Mouse (Mus musculus): ENCODE data around the gene Tbc1d22b. TPM values are rescaled to one million over a fixed set of nuclear protein-coding genes. Genes with fewer than 3 reads are reported as not detected.

Gene Tbc1d22b
- polyA plus RNA-seq, 1 experiment from 2014 or later, result 10.7 TPM

DNA sequence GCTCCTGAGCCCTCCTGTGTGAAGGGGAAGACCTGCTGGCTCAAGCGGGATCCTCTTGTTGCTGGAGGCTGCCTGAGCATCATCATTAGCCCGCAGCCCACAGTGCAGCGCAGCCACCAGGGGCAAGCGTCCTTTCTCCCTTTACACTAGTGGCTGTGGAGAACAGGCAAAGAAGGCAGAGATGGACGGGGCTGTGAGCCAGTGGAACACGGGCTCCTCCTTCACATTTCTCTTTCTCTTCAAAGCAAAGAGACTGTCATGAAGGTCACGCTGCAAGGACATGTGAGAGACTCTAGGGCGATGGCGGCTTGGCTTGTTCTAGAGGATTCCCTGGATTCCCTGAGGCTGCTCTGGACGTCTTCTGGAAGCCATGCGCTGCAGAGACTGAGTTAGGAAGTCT is 91.4 kb downstream of the Tbc1d22b start:
- DNase-seq (ENCODE audit: low spot score), result no peak

DNA sequence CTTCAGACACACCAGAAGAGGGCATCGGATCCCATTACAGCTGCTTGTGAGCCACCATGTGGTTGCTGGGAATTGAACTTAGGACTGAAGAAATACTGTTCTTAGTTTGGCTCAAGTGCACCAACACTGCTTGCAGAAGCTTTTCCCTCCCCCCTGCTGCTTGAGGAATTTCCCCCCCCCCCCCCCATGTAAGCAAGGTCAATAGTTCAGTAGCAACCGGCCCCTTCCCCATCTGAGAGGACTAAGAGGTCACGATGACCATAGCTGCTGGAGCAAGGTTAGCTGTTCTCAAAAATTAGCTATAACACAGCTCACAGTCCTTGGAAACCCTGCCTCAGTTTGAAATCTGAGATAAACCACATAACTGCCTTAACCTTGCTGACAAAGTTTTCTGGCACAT is 92.6 kb downstream of the Tbc1d22b start:
- DNase-seq (ENCODE audit: low spot score), result no peak

Small RNA genes lying within 50 kb of the gene (microRNA-seq; reads per million reads assigned to microRNA genes)
- not detected for gene Mir7667 (ENCODE audit: borderline number of aligned reads)

Other genes with a start within 250 kb of the Tbc1d22b start
- 3.7 and 4.4 TPM in 2 replicates for gene Pi16, start 232.1 kb upstream of the Tbc1d22b start, polyA plus RNA-seq (2015; fragmentation: Nextera tagmentation; extraction: Ambion mirVana)
- 144 and 154 TPM in 2 replicates for gene Mtch1, start 201.9 kb upstream of the Tbc1d22b start, polyA plus RNA-seq (2015; fragmentation: Nextera tagmentation; extraction: Ambion mirVana)
- gene Fgd2, start 188.9 kb upstream of the Tbc1d22b start, polyA plus RNA-seq (2015; fragmentation: Nextera tagmentation; extraction: Ambion mirVana), result 6.8 and 7.2 TPM in 2 replicates
- 78.6 and 81.4 TPM in 2 replicates for gene Pim1, start 59.0 kb upstream of the Tbc1d22b start, polyA plus RNA-seq (2015; fragmentation: Nextera tagmentation; extraction: Ambion mirVana)
- not detected in 2 replicates for gene Gm17657, start 147 bp upstream of the Tbc1d22b start, polyA plus RNA-seq (2015; fragmentation: Nextera tagmentation; extraction: Ambion mirVana)
- gene Tmem217, start 2.6 kb downstream of the Tbc1d22b start, polyA plus RNA-seq (2015; fragmentation: Nextera tagmentation; extraction: Ambion mirVana), result 0.62 and 1.2 TPM in 2 replicates
- 57.4 and 61.8 TPM in 2 replicates for gene Rnf8, start 65.0 kb downstream of the Tbc1d22b start, polyA plus RNA-seq (2015; fragmentation: Nextera tagmentation; extraction: Ambion mirVana)
- gene Gm28043, start 65.1 kb downstream of the Tbc1d22b start, polyA plus RNA-seq (2015; fragmentation: Nextera tagmentation; extraction: Ambion mirVana), result 2.0 and 3.0 TPM in 2 replicates
- gene Cmtr1, start 110.8 kb downstream of the Tbc1d22b start, polyA plus RNA-seq (2015; fragmentation: Nextera tagmentation; extraction: Ambion mirVana), result 131 and 136 TPM in 2 replicates
- 9.2 and 10.8 TPM in 2 replicates for gene Ccdc167, start 167.3 kb downstream of the Tbc1d22b start, polyA plus RNA-seq (2015; fragmentation: Nextera tagmentation; extraction: Ambion mirVana)

All from thymus, postnatal 0 days (tissue).